Mouse (Mus musculus) megakaryocyte, embryonic 14.5 days (primary cell): ENCODE results near the gene Zbtb4. TPM values are rescaled to one million over a fixed set of nuclear protein-coding genes. Genes with fewer than 3 reads are reported as not detected.

Experiments
- H3K27me3 ChIP-seq: replicated peaks from 2 replicates; pipeline ENCODE3; 2012; ENCODE audit warnings: inconsistent platforms
- H3K36me3 ChIP-seq: replicated peaks from 2 replicates; pipeline ENCODE3; 2012; ENCODE audit warnings: low read length, inconsistent platforms, mixed read lengths
- H3K4me1 ChIP-seq: 2 replicates; pipeline ENCODE4 v1.6.1; 2012; ENCODE audit warnings: inconsistent platforms
- H3K4me3 ChIP-seq: replicated peaks from 2 replicates; pipeline ENCODE3; 2012; ENCODE audit warnings: moderate library complexity, mild to moderate bottlenecking, inconsistent platforms
- H3K9me3 ChIP-seq: 2 replicates; pipeline ENCODE4 v1.6.1; 2012; ENCODE audit warnings: inconsistent platforms
- FLI1 ChIP-seq: IDR thresholded peaks from 2 replicates; pipeline ENCODE4 v1.6.1; 2012; ENCODE audit warnings: low read length, inconsistent platforms, mixed read lengths
- GATA1 ChIP-seq: IDR thresholded peaks from 3 replicates; pipeline ENCODE4 v1.6.1; 2012; ENCODE audit warnings: mixed read lengths, low read length, inconsistent platforms, borderline replicate concordance
- polyA plus RNA-seq: library from polyadenylated mRNA; stranded (reverse); fragments of >175 nt; gene quantifications from 2 replicates; pipeline ENCODE4 v1.2.3, GENCODE M21; 2012; ENCODE audit warnings: low replicate concordance; ENCODE audit not compliant: insufficient read depth

The Zbtb4 gene
- polyA plus RNA-seq, 1 experiment = 3.9 TPM

DNA sequence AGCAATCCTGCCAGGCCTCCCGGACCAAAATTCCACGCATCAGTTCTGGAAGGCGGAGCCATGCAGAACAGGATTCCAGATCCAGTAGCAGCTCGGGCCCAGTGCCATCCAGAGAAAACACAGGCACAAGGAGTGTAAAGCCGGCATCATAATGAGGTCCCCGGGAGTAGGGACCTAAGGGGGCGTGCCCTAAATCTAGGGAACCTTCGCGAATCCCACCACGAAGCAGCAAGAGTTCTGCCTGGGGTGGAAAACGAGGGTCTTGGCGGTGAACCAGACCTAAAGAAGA lies 38.9 kb downstream of the Zbtb4 start:
- no peak for TF ChIP-seq GATA1
- no peak for TF ChIP-seq FLI1
- Histone ChIP-seq H3K4me1 (peaks cover 51% of the 10 kb centered on the region), H3K4me3 (no peak overlapping the region), H3K27me3 (peaks cover 83% of the 10 kb centered on the region), H3K36me3 (no peaks in the 10 kb centered on the region), H3K9me3 (peaks cover 2% of the 10 kb centered on the region; the same call in 1 of the 2 replicates)

DNA sequence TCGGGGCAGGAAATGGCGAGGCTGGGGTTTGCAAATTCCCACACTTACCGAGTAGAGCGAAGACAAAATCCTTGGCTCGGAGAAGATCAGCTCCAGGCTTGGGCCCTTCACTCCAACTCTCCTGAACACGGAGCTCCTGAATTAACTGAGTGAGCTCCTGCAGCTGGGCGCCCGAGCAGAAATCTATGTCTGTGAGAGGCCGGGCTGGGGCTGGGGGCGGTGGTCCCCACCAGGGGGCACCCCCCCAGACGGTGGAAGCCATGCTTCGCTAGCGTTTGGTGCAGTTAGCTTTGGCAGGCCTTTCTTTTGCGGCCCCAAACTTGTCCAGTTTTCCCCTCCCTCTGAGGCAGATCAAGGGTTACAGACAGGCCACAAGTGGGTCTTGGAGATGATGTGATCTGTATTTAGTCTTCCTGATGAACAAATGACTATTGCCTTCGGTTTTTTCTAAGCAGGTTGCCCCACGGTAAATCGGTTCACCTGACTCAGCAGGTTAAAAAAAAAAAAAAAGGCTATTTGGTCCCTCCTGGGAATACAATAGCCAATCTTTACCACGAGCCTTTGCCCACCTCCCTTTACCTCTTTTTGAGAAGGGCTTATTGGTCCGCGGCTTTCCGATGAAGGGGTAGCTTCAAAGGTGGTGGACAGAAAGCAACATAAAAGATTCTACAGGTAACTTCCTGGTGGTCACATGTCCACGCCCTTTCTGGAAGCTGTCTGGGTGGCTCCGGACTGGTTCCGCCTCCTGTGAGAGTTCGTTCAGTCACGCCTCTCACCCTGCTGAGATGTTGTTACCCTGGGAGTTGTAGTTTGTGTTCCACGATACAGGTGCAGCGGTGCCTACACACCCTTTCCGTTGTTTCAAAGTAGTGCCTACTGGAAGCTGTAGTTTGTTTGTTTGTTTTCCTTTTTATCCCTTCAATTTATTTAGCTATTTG lies 39.5 kb downstream of the Zbtb4 start, which contains the start of gene Tmem102:
TSS of gene Tmem102 (minus strand) at position 653 of the 938 bp plus-strand sequence.
- H3K4me1 ChIP-seq = peaks cover 45% of the 10 kb centered on the region
- H3K36me3 ChIP-seq = no peaks in the 10 kb centered on the region
- TF ChIP-seq GATA1 = no peak
- no peak for TF ChIP-seq FLI1
- no peak within 1 kb of the TSS for H3K4me3 ChIP-seq
- H3K9me3 ChIP-seq = peaks cover 2% of the 10 kb centered on the region
- H3K27me3 ChIP-seq = peaks cover 78% of the 10 kb centered on the region

DNA sequence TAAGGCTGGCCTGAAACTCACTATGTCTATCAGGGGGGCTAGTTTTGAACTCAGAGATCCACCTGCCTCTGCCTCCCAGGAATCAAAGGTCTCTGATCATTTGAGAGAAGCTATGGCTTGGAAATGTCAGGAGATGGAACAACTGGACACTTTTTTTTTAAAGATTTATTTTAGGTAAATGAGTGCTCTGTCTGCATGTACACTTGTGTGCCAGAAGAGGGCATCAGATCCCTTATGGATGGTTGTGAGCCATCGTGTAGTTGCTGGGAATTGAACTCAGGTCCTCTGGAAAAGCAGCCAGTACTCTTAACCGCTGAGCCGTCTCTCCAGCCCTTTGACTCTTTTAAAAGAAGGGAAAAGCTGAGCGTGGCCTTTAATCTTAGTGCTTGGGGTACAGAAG lies 40.7 kb downstream of the Zbtb4 start:
- H3K4me1 ChIP-seq = peaks cover 34% of the 10 kb centered on the region
- TF ChIP-seq GATA1 (no peak), FLI1 (no peak)
- H3K9me3 ChIP-seq = peaks cover 7% of the 10 kb centered on the region
- no peaks in the 10 kb centered on the region for H3K36me3 ChIP-seq
- peaks cover 78% of the 10 kb centered on the region for H3K27me3 ChIP-seq
- H3K4me3 ChIP-seq = no peak overlapping the region

DNA sequence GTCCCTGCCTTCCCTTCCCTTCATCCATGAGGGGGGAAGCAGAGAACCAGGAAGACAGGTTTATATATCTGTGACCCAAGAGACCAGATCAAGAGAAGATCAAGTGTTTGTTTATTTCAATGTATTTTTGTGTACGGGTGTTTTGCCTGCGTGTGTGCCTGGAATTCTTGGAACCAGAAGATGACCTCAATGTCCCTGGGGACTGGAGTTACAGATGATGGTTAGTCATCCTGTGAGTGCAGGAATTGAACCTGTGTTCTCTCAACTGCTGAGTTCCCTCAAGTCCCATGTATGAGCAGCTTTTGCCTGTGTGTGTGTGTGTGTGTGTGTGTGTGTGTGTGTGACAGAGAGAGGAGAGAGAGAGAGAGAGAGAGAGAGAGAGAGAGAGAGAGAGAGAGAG lies 41.9 kb downstream of the Zbtb4 start:
- TF ChIP-seq GATA1 (no peak), FLI1 (no peak)
- H3K9me3 ChIP-seq = peaks cover 7% of the 10 kb centered on the region
- H3K27me3 ChIP-seq = peaks cover 69% of the 10 kb centered on the region
- no peak overlapping the region for H3K4me3 ChIP-seq
- H3K4me1 ChIP-seq = peaks cover 21% of the 10 kb centered on the region
- H3K36me3 ChIP-seq = no peaks in the 10 kb centered on the region

DNA sequence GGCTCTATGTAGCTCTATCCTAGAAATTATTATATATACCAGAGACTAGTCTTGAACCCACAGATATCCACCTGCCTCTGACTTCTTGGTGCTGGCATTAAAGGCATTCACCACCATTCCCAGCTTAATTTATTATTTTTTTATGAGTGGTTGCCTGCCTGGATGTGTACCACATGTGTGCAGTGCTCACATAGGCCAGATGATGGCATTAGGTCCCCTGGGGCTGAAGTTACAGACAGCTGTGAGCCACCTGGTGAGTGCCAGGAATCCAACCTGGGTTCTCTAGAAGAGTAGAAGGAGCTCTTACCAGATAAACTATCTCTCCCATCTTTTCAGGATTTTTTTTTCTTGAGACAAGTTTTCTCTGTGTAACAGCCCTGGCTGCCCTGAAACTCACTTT lies 44.6 kb downstream of the Zbtb4 start:
- Histone ChIP-seq H3K4me1 (no peaks in the 10 kb centered on the region), H3K27me3 (peaks cover 68% of the 10 kb centered on the region), H3K9me3 (peaks cover 7% of the 10 kb centered on the region), H3K4me3 (no peak overlapping the region), H3K36me3 (no peaks in the 10 kb centered on the region)
- no peak for TF ChIP-seq FLI1

DNA sequence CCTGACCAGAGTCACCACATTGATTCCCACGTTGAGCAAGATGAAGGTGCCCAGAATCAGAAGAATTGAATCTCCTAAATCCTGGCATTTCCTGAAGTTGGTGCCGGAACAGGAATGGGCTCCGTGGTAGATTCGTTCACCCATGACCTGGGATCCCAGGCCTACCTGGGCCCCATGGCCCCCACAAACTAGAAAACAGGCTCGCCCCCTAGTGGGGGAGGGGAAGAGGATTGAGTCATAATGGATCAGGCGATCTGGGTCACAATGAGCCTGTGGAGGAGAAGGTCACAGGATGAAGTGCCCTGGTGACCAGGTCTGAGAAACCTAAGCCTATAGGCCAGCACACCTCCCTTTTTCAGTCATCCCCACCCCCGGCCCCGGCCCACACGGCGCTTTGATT lies 49.4 kb downstream of the Zbtb4 start, which contains the start of gene Gm39566:
TSS of gene Gm39566 (minus strand) at position 144 of the 400 bp plus-strand sequence.
- H3K27me3 ChIP-seq = peaks cover 69% of the 10 kb centered on the region
- H3K9me3 ChIP-seq = peaks cover 26% of the 10 kb centered on the region
- peaks cover 3% of the 10 kb centered on the region; the same call in 1 of the 2 replicates for H3K4me1 ChIP-seq
- H3K4me3 ChIP-seq = no peak within 1 kb of the TSS
- no peak for TF ChIP-seq GATA1
- TF ChIP-seq FLI1 = no peak
- H3K36me3 ChIP-seq = no peaks in the 10 kb centered on the region

DNA sequence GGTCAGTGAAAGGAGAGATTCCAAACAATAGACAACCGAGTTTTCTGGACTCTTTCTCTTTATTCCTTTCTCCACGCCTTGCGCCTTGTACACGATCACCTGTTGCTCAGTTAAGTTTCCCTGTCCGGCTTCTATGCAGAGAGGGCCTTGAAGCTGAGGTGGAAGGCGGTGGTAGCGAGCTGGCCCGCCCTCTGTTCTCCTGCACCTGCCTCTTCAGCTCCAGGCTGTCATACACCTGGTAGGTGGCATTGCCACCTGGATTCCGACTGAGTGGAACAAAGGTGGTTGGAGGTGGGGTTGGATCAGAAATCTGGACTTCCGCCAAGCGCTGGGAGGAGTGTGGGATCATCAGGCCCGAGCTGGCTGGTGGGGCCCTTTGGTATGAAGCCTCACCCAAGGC lies 50.8 kb downstream of the Zbtb4 start:
- Histone ChIP-seq H3K9me3 (peaks cover 20% of the 10 kb centered on the region), H3K27me3 (peaks cover 64% of the 10 kb centered on the region), H3K36me3 (no peaks in the 10 kb centered on the region), H3K4me1 (peaks cover 8% of the 10 kb centered on the region; the same call in 1 of the 2 replicates), H3K4me3 (no peak overlapping the region)
- no peak for TF ChIP-seq GATA1
- no peak for TF ChIP-seq FLI1

DNA sequence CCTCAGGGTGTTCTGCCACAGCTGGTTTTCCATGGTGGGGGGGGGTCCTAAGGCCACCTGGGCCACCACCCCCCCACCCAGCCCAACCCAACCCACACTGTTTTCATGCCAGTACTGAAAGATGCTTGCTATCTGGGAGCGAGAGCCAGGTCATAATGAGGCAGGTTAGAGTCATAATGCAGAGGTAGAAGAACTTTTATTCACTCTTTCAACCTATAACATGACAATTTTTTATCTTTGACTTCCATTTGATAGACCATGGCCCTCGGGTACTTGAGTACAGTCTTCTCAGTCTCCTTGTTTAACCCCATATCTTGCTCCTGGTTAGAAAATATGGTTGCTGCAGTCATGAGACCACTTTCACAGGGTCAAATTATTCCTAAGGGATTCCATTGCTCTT lies 52.7 kb downstream of the Zbtb4 start, which contains the start of gene Spem2:
TSS of gene Spem2 (minus strand) at position 101 of the 400 bp plus-strand sequence.
- Histone ChIP-seq H3K9me3 (peaks cover 20% of the 10 kb centered on the region), H3K36me3 (no peaks in the 10 kb centered on the region), H3K4me1 (peaks cover 8% of the 10 kb centered on the region; the same call in 1 of the 2 replicates), H3K4me3 (no peak within 1 kb of the TSS), H3K27me3 (peaks cover 61% of the 10 kb centered on the region)
- TF ChIP-seq FLI1 (no peak), GATA1 (no peak)

DNA sequence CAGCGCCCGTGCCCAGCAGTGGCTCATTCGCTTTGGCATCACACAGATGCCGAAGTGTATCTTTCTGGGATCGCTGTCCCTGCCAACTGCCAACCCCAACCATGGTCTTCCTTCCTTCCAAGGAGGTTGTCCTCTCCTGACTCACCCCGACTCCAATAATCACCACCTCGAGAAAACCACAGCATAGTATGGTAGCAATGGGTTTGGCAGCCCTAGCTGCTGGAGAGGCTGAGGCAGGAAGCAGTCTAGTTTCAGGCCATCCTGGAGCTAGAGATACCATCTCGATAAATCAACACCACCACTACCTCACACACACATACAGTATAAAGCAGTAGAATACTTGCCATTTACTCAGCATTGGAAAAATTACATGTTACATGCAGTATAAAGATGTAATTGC lies 53.2 kb downstream of the Zbtb4 start:
- peaks cover 20% of the 10 kb centered on the region for H3K9me3 ChIP-seq
- H3K4me1 ChIP-seq = peaks cover 8% of the 10 kb centered on the region; the same call in 1 of the 2 replicates
- no peak for TF ChIP-seq GATA1
- no peak for TF ChIP-seq FLI1
- H3K36me3 ChIP-seq = no peaks in the 10 kb centered on the region
- no peak overlapping the region for H3K4me3 ChIP-seq
- H3K27me3 ChIP-seq = peaks cover 60% of the 10 kb centered on the region

DNA sequence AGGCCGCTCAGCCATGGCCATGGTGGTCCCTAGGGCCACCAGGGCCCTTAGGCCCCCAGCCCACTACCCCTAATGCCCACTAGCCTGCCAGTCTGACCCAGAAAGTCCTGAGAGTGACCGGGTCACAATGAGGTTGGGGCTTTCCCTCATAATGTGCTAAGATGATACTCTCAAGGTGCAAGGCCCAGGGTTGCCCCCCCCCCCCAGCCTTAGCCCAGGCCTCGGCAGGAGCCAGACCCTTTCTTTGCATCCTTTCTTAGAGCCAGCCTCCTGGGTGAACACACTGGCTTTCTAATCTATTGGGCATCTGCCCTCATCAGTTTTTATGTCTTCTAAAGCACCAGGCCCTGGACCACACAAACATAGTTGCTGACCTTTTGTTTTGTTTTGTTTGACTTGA lies 56.4 kb downstream of the Zbtb4 start, which contains the start of gene Spem1:
TSS of gene Spem1 (minus strand) at position 101 of the 400 bp plus-strand sequence.
- TF ChIP-seq FLI1 (no peak), GATA1 (no peak)
- Histone ChIP-seq H3K4me1 (peaks cover 8% of the 10 kb centered on the region; the same call in 1 of the 2 replicates), H3K27me3 (peaks cover 58% of the 10 kb centered on the region), H3K4me3 (no peak within 1 kb of the TSS), H3K36me3 (peaks cover 17% of the 10 kb centered on the region), H3K9me3 (peaks cover 22% of the 10 kb centered on the region)

DNA sequence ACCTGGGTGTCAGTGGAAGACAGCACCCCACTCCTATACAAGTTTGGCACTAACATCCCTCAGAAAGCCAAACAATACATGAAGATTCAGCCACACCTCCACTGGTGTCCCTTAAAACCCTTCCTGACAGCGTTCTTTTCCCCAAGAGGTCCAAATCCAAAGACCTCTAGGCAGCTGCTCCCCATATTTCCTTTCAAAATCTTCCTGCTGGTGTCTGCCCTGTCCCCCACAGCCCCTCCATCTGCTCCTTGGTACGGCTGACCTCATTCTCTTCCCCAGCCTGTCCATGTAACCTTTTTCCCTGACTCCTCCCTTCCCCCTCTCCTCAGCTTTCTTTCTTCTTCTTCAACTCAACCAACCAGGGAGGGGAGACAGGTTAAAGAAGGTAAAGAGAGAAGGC lies 57.7 kb downstream of the Zbtb4 start:
- no peak for TF ChIP-seq GATA1
- TF ChIP-seq FLI1 = no peak
- Histone ChIP-seq H3K4me1 (peaks cover 8% of the 10 kb centered on the region; the same call in 1 of the 2 replicates), H3K27me3 (peaks cover 55% of the 10 kb centered on the region), H3K9me3 (peaks cover 15% of the 10 kb centered on the region), H3K4me3 (no peak overlapping the region), H3K36me3 (peaks cover 29% of the 10 kb centered on the region)
